Mouse (Mus musculus) C2C12 (cell line): ENCODE results near the gene Lhx2. TPM values are rescaled to one million over a fixed set of nuclear protein-coding genes. Genes with fewer than 3 reads are reported as not detected.

ENCODE experiments used
- H3K27me3 ChIP-seq: one replicate; pipeline ENCODE4 v1.6.1; 2011; ENCODE audit not compliant: control insufficient read depth, insufficient read depth, insufficient read length
- H3K36me3 ChIP-seq: one replicate; pipeline ENCODE4 v1.6.1; 2011; ENCODE audit not compliant: control insufficient read depth, insufficient read depth
- H3K4me3 ChIP-seq: one replicate; pipeline ENCODE4 v1.5.1; 2011; ENCODE audit warnings: mild to moderate bottlenecking, control low read depth; ENCODE audit not compliant: poor library complexity, insufficient read depth, severe bottlenecking
- H3K79me2 ChIP-seq: one replicate; pipeline ENCODE4 v1.6.1; 2011; ENCODE audit not compliant: control insufficient read depth, insufficient read depth
- H3K79me3 ChIP-seq: one replicate; pipeline ENCODE4 v1.6.1; 2011; ENCODE audit warnings: low read depth, control low read depth
- H3ac ChIP-seq: one replicate; pipeline ENCODE3; 2011; ENCODE audit warnings: low read depth; ENCODE audit not compliant: control insufficient read depth, insufficient read length
- CEBPB ChIP-seq: IDR thresholded peaks from one replicate; pipeline ENCODE4 v1.6.1; 2011; ENCODE audit warnings: low read depth, mild to moderate bottlenecking, control low read depth, moderate library complexity
- CTCF ChIP-seq: IDR thresholded peaks from one replicate; pipeline ENCODE4 v1.5.1; 2011; ENCODE audit not compliant: control insufficient read depth, insufficient read depth, insufficient read length
- FOSL1 ChIP-seq: IDR thresholded peaks from one replicate; pipeline ENCODE4 v1.8.0; 2011; ENCODE audit warnings: mild to moderate bottlenecking, low read length; ENCODE audit not compliant: poor library complexity, insufficient read depth, severe bottlenecking
- MAX ChIP-seq: IDR thresholded peaks from one replicate; pipeline ENCODE4 v1.6.1; 2011; ENCODE audit warnings: mild to moderate bottlenecking, control low read depth
- MYOD1 ChIP-seq: IDR thresholded peaks from one replicate; pipeline ENCODE4 v1.6.1; 2011; ENCODE audit warnings: low read depth; ENCODE audit not compliant: control insufficient read depth, insufficient read length
- MYOG ChIP-seq: IDR thresholded peaks from one replicate; pipeline ENCODE4 v1.6.1; 2011; ENCODE audit not compliant: control insufficient read depth, insufficient read length; ENCODE audit errors: extremely low read depth
- USF1 ChIP-seq: IDR thresholded peaks from one replicate; pipeline ENCODE4 v1.6.1; 2011; ENCODE audit warnings: low read depth, mild to moderate bottlenecking, control low read depth, moderate library complexity
- polyA plus RNA-seq: library from polyadenylated mRNA; unstranded; fragments of >200 nt; fragmentation: generic; extraction: Trizol; gene quantifications from one replicate; pipeline ENCODE4 v1.2.1, GENCODE M21; 2012; ENCODE audit warnings: missing spikeins

Lhx2 gene
- polyA plus RNA-seq, 1 experiment, result 2.8 TPM

DNA sequence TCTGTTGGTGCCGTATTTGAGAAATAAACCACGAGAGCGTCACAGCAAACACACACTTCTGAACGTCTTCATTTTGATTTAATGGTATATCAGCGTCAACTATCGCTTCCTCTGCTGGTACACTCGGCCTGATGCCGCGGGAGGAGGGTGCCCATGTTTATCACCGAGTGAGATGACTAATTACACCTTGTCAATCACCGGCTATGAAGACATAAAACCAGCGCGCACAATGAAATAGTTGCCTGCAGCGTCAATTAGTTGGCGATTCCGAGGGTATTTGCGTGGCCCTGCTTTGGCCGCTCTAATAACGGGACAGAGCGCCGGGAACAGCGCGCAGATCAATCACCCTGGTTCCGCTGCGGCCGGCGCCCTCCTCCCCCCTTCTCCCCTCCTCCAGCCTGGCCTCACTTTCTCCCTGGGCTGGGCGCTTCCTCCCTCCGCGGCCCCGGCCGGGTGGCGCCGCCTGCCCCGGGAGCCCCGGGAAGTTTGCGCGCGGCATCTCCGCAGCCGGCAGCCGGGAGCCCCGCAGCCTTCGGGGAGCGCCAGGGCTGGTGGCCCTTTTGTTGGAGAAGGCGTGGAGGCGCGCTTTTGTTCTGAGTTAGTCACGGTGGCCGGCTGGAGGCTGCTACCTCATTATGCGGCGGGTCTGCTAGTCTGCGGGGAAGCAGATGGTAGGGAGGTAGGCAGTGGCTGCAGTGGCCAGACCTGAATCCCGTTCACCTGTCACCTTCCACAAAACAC is 8.9 kb downstream of the Lhx2 start:
- H3K36me3 ChIP-seq, result no peaks in the 10 kb centered on the region
- no peaks in the 10 kb centered on the region for H3K79me3 ChIP-seq
- H3ac ChIP-seq, result peak overlapping the region; percentile 13
- peak overlapping the region; percentile 6 for H3K4me3 ChIP-seq
- TF ChIP-seq CTCF, result no peak
- no peaks in the 10 kb centered on the region for H3K79me2 ChIP-seq
- peaks cover 35% of the 10 kb centered on the region for H3K27me3 ChIP-seq

DNA sequence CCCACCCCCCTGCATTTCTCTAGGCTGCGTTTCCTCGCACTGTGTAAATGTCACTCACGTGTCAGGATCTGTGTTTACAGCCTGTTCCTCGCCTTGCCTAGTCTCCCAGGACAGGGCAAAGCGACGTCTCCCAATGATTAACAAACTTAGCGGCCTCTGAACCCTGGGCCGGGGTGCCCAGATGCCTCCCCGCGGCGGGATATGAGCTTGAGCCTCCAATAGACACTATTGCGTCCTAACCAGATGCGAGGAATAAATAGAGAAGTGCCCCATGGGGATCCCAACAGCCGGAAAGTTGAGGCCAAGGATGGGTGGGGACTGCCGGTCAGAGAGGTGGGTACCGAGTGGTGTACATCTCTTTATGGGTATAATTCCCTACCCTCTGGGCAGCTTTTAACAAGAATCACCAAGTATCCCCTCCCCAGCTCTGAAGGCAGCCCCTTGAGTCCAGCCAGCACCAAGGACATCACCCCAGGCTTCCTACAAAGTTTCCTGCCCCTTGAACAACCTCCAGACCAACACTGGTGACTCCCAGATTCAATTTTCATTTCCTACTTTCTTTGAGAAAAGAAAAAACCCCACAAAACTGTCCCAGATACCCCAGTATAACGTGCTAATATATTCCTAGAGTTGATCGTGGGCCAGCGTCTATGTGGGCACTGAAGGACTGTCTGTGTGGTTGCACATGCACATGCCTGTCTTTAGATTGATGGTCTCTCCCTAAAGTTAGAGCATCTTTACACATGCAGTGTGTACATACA is 9.8 kb downstream of the Lhx2 start:
- no peak overlapping the region for H3K4me3 ChIP-seq

DNA sequence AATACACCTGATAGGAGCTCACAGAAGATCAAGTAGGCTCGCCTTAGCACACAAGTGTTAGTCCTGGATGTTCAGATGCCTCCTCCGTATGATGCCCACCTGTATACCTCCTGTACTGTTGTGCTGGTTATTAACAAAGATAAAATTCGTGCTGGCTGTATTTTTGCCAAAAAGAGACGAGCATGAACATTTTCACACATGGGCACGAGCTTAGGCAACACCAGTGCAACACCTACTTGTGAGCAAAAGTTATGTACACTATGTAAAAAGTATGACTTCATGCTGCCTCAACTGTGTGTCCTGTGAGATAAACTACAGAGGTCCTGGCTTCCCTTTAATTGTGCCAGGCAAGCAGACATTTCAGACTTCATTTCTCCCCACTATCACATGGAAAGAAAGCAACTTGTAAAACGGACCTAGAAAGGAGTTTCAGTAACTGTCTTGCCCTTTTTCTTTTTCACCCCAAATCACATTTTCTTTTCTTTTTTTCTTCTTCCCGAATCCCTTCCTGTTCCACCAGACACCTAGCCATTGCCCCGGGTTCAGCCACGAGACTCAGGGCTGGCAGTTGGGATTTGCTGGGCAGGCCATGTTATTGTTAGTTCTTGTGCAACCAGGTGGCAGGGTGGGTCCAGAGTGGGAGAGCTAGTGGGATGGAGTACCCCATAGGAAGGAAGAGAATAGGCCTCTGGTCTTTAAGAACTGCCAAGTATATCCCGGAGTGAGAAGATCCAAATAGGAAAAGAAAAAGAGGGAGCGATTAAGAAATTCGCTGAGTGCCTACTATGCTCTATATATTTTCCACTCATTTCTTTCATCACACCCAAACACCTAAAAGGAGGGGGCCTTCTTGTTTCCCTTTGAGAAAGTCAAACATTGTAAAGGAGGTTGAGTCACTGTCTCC is 10.6 kb downstream of the Lhx2 start:
- Histone ChIP-seq H3ac (no peak overlapping the region), H3K79me2 (no peaks in the 10 kb centered on the region), H3K27me3 (peaks cover 35% of the 10 kb centered on the region), H3K79me3 (no peaks in the 10 kb centered on the region), H3K4me3 (no peak overlapping the region), H3K36me3 (no peaks in the 10 kb centered on the region)
- TF ChIP-seq MYOD1, result no peak
- no peak for TF ChIP-seq MYOG
- TF ChIP-seq FOSL1, result no peak
- TF ChIP-seq MAX, result no peak
- no peak for TF ChIP-seq USF1
- TF ChIP-seq CEBPB, result no peak
- TF ChIP-seq CTCF, result no peak

More for the DNA sequence above, 9.8 kb downstream of the Lhx2 start:
- H3K36me3 ChIP-seq, result no peaks in the 10 kb centered on the region
- H3ac ChIP-seq, result no peak overlapping the region
- no peaks in the 10 kb centered on the region for H3K79me3 ChIP-seq
- H3K27me3 ChIP-seq, result peaks cover 35% of the 10 kb centered on the region
- no peak for TF ChIP-seq USF1
- TF ChIP-seq CTCF, result no peak
- TF ChIP-seq CEBPB, result no peak
- TF ChIP-seq MAX, result no peak
- no peak for TF ChIP-seq FOSL1
- no peak for TF ChIP-seq MYOD1
- TF ChIP-seq MYOG, result no peak
- no peaks in the 10 kb centered on the region for H3K79me2 ChIP-seq

DNA sequence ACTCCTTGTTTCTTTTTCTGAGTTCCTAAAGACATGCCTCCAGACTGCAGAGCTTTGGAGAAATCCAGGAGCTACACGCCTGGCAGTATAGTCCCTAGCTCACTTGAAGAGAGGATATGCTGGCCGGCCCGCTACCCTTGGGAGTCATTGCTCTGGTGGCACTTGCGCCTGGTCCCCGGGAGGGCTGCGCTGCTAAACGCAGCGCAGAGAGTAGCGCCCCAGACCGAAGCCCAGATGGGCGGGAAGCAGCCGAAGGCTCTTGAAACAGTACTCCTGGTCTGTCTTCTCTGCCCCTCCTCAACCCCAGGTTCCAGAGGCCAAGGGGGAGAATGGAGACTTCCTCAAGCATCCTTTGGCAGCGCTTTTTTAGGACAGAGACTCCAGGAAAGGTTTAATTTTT is 11.3 kb downstream of the Lhx2 start:
- Histone ChIP-seq H3K79me3 (no peaks in the 10 kb centered on the region), H3K4me3 (peak overlapping the region; percentile 6), H3ac (peak overlapping the region; percentile 14), H3K79me2 (no peaks in the 10 kb centered on the region), H3K27me3 (peaks cover 31% of the 10 kb centered on the region), H3K36me3 (no peaks in the 10 kb centered on the region)
- TF ChIP-seq MYOD1, result no peak
- TF ChIP-seq USF1, result no peak
- no peak for TF ChIP-seq CEBPB
- no peak for TF ChIP-seq MYOG
- TF ChIP-seq MAX, result no peak

DNA sequence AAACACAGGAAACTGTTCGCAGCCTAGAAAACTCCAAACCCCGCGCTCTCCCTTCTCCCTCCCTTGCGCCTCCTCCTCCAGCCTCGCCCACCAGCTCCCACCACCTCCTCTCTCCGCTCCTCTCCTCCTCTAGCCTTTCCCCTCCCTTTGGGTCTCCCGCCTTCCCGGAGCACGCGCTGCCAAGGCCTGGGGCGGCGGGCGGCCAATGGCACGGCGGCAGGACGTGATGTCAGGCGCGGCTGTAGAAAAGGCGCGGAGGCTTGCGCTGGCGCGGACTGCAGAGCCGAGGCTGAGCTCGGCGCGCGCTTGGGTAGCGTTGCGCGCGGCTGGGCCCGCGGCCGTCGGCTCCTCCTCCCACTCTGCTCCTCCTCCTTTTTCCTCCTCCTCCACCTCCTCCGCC is 11.7 kb downstream of the Lhx2 start:
- TF ChIP-seq MYOG, result no peak
- peak; percentile 89 for TF ChIP-seq MAX
- no peak for TF ChIP-seq FOSL1
- no peak for TF ChIP-seq CEBPB
- no peak for TF ChIP-seq MYOD1
- no peak for TF ChIP-seq CTCF
- Histone ChIP-seq H3K36me3 (no peaks in the 10 kb centered on the region), H3ac (no peak overlapping the region), H3K79me3 (no peaks in the 10 kb centered on the region), H3K27me3 (peaks cover 31% of the 10 kb centered on the region), H3K4me3 (peak overlapping the region; percentile 36), H3K79me2 (no peaks in the 10 kb centered on the region)
